Mouse (Mus musculus) hindbrain, embryonic 10.5 days (tissue): ENCODE measurements around the gene Hoxa10. TPM values are rescaled to one million over a fixed set of nuclear protein-coding genes. Genes with fewer than 3 reads are reported as not detected.

Experiments
- DNase-seq: peaks from one replicate; pipeline ENCODE4 v3.0.0-alpha.2; 2017; ENCODE audit warnings: low spot score
- H3K27ac ChIP-seq: fragments of 300-500 bp; sonication (generic); 2 replicates; pipeline ENCODE4 v1.5.1; 2016; ENCODE audit warnings: mild to moderate bottlenecking, moderate library complexity
- H3K27me3 ChIP-seq: fragments of 300-500 bp; sonication (generic); 2 replicates; pipeline ENCODE4 v1.6.1; 2016; ENCODE audit warnings: mild to moderate bottlenecking; ENCODE audit not compliant: poor library complexity, insufficient read depth, severe bottlenecking
- H3K36me3 ChIP-seq: fragments of 300-500 bp; sonication (generic); 2 replicates; pipeline ENCODE4 v1.6.1; 2016; ENCODE audit warnings: mild to moderate bottlenecking, moderate library complexity
- H3K4me1 ChIP-seq: fragments of 300-500 bp; sonication (generic); replicated peaks from 2 replicates; pipeline ENCODE4 v1.6.1; 2016; ENCODE audit warnings: mild to moderate bottlenecking
- H3K4me3 ChIP-seq: fragments of 300-500 bp; sonication (generic); 2 replicates; pipeline ENCODE4 v1.5.1; 2016; ENCODE audit warnings: mild to moderate bottlenecking, moderate library complexity
- H3K9me3 ChIP-seq: fragments of 300-500 bp; sonication (generic); 2 replicates; pipeline ENCODE4 v1.6.1; 2016; ENCODE audit warnings: mild to moderate bottlenecking, moderate library complexity
- WGBS: fragments of 180-500 bp; shearing (Covaris S2); methylation state at CpG from one replicate; pipeline ENCODE4 v1.1.7; 2016; 5-methylcytosine and 5-hydroxymethylcytosine counted together
- polyA plus RNA-seq: library from polyadenylated mRNA; unstranded; fragments of >200 nt; fragmentation: Nextera tagmentation; extraction: Ambion mirVana; gene quantifications from 2 replicates; pipeline ENCODE4 v1.2.1, GENCODE M21; 2016

Gene Hoxa10
- polyA plus RNA-seq, 1 experiment from 2014 or later, result not detected

DNA sequence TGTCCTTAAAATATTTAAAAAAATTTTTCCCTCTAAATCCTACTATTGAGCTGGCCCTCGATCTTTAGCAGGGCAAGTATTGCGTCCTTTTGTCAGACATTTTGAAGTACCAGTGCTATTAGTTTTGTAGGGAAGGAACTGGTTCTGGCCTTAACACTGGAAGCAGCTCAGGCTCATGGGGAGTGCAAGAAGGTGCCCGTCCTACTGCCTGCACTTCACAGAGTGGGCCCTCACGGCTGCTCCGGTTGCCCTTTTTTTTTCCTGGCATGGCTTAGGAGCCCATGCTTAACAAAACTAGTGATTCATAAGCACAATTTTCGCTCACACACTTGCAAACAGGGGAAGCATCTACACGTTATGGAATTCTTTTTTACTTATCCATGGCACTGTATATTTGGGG is 1.7 kb downstream of the Hoxa10 start:
- Histone ChIP-seq H3K27me3 (peaks cover 100% of the 10 kb centered on the region), H3K9me3 (no peaks in the 10 kb centered on the region), H3K4me1 (peaks cover 13% of the 10 kb centered on the region; the same call in 1 of the 2 replicates), H3K4me3 (no peak overlapping the region), H3K36me3 (no peaks in the 10 kb centered on the region), H3K27ac (no peak overlapping the region)
- no peak for DNase-seq
- WGBS, result 3% methylated on average over 7 of the region's 7 CpGs

DNA sequence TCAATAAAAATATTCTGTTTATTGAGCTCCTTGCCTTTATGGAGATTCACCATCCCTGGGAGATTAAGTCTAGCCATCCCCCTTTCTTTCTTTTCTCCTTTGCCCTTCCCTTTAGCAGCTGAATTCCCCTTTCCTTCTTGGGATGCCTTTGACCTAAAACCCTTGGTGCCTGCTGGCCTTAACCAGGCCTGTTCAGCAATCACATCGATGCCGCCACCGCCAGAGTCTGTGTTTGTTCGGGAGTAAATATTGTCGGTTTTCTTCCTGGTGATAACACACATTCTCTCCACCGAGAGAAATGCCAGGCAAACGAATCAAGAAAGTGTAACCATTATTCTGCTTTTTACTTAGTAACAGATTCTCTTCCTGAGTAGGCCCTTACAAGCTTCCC is 2.5 kb downstream of the Hoxa10 start:
- no peak overlapping the region for H3K27ac ChIP-seq
- peaks cover 16% of the 10 kb centered on the region; the same call in 1 of the 2 replicates for H3K4me1 ChIP-seq
- no peaks in the 10 kb centered on the region for H3K36me3 ChIP-seq
- DNase-seq, result no peak
- no peak overlapping the region for H3K4me3 ChIP-seq
- no peaks in the 10 kb centered on the region for H3K9me3 ChIP-seq
- H3K27me3 ChIP-seq, result peaks cover 100% of the 10 kb centered on the region
- WGBS, result 2% methylated on average over 7 of the region's 7 CpGs

DNA sequence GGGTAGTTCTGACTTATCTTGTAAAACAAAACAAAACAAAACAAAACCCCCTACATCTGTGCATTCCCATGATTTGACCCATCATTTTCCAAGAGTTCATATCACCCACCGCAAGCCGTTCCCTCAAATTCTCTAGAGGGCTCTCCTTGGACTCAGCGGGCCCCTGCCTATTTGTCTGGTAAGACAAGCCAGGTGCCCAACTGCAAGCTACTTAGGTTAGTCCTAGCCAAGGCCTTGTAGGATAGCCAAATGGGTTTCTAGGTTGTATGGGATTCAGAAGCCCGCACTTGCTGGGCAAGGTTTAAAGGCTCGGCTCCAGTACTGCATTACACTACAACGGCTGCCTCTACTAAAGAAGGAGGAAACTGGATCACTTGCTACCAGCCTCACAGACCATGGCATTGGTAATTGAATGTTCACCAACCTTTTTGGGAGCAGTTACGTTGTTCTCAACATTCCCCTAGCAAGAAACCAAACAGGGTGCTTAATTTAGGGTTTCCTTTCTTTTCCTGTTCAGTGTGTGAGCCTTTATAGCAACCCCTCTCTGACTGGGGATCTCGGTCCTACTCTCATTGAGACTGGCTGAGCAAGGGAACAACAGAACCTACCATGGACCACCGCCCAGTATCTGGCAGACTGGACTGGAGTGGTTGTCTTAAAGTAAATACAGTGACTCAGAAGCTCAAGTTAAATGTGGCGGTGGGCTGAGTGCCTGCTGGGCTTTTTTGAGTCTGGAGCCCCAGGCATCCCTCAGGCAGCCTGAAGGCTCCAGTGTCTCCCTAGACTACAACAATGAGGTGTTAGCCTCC is 3.1 kb downstream of the Hoxa10 start:
- peaks cover 100% of the 10 kb centered on the region for H3K27me3 ChIP-seq
- no peak overlapping the region for H3K27ac ChIP-seq
- no peak overlapping the region for H3K4me3 ChIP-seq
- 7% methylated on average over 10 of the region's 10 CpGs for WGBS
- no peak for DNase-seq
- H3K4me1 ChIP-seq, result peaks cover 16% of the 10 kb centered on the region; the same call in 1 of the 2 replicates
- H3K9me3 ChIP-seq, result no peaks in the 10 kb centered on the region
- no peaks in the 10 kb centered on the region for H3K36me3 ChIP-seq

DNA sequence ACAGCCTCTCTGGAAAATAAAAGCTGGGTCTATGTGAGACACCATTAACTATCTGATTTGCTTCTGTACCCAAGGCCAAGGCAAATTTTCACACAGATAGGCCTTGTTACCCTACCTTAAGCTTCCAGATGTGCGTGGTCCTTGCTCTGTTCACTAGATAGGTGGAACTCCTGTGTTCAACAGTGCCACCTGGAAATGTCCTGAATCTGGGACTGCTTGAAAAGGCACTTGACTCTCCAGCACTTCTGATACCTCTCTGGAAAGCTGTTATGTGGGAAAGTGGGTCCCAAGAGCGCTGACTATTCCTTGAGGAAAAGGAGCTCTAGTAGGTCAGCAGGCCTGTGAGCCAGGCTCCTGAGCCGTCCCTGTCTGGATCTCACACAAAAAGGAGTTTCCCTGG is 3.8 kb downstream of the Hoxa10 start:
- no peak overlapping the region for H3K27ac ChIP-seq
- H3K9me3 ChIP-seq, result no peaks in the 10 kb centered on the region
- no peaks in the 10 kb centered on the region for H3K36me3 ChIP-seq
- no peak for DNase-seq
- peaks cover 100% of the 10 kb centered on the region for H3K27me3 ChIP-seq
- no peak overlapping the region for H3K4me3 ChIP-seq
- peaks cover 16% of the 10 kb centered on the region; the same call in 1 of the 2 replicates for H3K4me1 ChIP-seq
- WGBS, result 5% methylated on average over 3 of the region's 3 CpGs

DNA sequence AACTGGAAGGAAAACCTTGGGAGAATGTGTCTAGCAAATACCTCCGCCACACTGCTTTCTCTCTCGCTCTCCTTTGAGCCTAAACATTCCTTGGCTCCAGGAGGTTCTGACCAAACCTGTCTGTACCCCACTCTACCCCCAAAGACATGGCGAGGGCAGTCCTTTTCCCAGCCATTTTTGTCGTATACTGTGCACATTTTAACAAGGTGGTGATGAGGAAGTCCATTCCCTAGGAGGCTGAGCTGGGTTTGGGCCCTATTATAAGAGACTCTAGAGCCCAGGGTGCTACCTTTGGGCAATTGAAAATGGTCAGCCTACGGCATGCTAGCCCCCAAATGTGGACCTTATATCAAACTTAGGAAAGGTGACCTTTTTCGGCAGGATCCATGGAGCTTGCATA is 4.8 kb downstream of the Hoxa10 start:
- H3K36me3 ChIP-seq, result no peaks in the 10 kb centered on the region

DNA sequence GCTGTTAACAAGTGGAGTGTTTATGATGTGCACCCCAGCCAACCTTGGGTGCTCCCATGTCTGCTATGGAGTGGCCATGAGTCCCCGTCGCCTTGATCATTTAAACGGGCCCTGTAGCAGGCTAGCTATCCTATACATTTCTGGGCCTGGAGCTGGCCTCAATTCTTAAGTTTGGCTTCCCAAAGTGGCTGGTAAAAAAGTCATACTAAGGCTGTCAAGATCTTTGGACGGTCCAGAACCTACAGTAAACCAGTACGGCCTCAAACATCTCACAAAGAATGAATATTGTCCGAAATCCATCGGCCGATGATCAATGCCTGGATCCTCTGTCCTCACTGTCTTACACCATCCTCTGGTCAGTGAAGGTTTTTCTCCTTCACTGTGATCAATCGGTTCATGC is 5.4 kb downstream of the Hoxa10 start:
- no peak overlapping the region for H3K4me3 ChIP-seq
- peaks cover 100% of the 10 kb centered on the region for H3K27me3 ChIP-seq
- 24% methylated on average over 9 of the region's 9 CpGs for WGBS
- no peaks in the 10 kb centered on the region for H3K9me3 ChIP-seq
- H3K27ac ChIP-seq, result no peak overlapping the region
- peaks cover 15% of the 10 kb centered on the region for H3K4me1 ChIP-seq
- H3K36me3 ChIP-seq, result no peaks in the 10 kb centered on the region
- no peak for DNase-seq

More for the DNA sequence above, 4.8 kb downstream of the Hoxa10 start:
- H3K4me3 ChIP-seq, result no peak overlapping the region
- no peaks in the 10 kb centered on the region for H3K9me3 ChIP-seq
- WGBS, result 26% methylated on average over 6 of the region's 6 CpGs
- DNase-seq, result no peak
- H3K4me1 ChIP-seq, result peaks cover 16% of the 10 kb centered on the region; the same call in 1 of the 2 replicates
- no peak overlapping the region for H3K27ac ChIP-seq
- H3K27me3 ChIP-seq, result peaks cover 100% of the 10 kb centered on the region

DNA sequence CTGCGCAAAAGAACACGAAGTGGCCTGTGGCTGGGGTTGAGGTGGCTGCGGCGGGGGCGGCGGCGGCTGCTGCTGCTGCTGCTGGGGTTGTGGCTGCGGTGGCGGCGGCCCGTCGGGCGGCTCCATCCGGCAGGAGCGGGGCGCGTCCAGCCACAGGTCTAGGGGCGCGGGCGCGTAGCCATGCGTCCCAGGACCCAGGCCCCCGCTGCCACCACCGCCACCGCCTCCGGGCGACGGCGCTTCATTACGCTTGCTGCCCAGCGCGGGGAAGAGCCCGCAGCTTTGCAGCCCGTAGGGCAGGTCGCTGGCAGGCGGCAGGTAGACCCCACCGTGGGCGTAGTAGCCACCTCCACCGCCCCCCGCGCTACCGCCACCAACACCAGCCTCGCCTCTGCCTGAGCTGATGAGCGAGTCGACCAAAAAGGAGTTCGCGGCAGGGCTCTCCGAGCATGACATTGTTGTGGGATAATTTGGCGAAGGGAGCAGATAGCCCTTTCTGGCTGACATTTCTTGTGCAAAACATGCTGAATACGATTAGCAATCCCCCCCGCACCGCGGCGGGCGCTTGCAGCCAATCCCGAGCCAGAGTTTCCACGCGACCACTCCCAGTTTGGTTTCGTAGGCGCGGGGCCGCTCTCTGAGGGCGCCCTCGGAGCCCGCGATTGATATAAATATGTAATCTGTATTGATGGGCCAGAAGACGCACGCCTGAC is 6.1 kb downstream of the Hoxa10 start:
- Histone ChIP-seq H3K27ac (no peak overlapping the region), H3K9me3 (no peaks in the 10 kb centered on the region), H3K4me3 (no peak overlapping the region), H3K27me3 (peaks cover 100% of the 10 kb centered on the region), H3K4me1 (peaks cover 12% of the 10 kb centered on the region), H3K36me3 (no peaks in the 10 kb centered on the region)
- no peak for DNase-seq
- WGBS, result 2% methylated on average over 68 of the region's 68 CpGs

DNA sequence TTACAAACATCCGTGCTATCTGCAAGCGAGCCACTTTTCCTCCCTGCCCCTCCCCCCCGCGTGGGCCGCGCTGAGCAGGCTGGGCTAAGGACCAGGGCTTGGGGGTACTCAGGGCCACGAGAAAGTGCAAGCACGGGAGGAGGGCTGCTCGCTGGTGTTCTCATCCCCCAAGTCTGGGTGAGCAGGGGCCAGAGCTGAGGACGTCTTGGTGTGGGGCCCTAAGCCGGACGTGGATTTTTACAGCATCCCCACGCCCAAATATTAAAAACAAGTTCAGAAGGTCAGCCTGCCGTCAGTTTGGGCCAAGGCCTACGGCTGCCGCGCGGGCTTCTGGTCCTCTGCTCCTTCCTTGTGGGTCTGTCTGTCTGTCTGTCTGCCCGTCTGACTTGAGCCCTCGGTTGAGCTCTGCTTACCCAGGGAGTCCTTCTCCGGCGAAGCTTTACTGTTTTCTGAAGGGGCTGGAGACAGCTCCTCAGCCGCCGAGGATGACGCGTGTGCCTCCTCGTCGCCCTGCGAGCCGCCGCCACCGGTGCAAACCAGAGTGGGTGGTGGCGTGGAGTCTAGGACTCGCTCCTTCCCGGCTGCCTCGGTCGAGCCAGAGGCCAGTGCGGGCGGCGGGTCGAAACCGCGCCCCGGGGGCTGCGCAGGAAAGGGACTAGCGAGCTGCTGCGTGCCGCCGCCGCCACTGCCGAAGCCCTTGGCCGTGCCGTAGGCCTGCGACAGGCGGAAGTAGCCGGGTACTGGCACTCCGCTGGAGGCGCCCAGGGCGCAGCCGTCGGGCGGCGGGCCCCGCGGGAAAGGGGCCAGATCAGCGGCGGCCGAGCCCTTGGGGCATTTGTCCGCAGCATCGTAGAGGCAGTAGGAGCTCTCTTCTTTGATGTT is 6.9 kb downstream of the Hoxa10 start:
- H3K27me3 ChIP-seq, result peaks cover 100% of the 10 kb centered on the region
- H3K4me3 ChIP-seq, result no peak overlapping the region
- WGBS, result 1% methylated on average over 70 of the region's 70 CpGs
- H3K36me3 ChIP-seq, result no peaks in the 10 kb centered on the region
- DNase-seq, result no peak
- no peak overlapping the region for H3K27ac ChIP-seq
- no peaks in the 10 kb centered on the region for H3K9me3 ChIP-seq
- H3K4me1 ChIP-seq, result peaks cover 12% of the 10 kb centered on the region

DNA sequence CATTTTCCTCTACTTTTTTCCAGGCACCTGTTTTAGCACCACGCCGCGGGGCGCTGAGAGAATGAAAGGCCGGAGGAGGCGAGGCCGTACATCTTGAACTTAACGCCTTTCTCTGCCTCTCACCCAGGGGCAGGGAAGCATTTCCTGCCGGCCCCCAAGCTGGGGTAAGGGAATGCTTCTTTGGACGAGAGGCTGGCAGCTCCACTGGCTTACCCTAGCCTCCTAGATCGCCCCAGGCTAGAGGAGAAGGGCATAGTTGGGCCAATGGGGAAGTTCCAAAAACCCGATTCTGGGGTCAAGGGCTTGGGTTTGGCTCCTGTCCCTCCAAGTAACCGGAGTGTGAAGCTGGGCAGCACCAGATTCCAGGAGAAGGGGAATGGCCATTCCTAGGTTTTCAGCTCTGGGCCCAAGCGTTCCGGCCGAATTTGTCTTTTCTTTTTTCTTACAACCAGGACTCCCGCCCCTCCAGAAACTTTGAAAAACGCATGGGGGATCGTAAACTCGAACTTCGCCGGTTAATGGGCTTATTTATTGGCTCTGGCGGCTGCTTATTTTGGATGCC is 7.6 kb downstream of the Hoxa10 start:
- H3K9me3 ChIP-seq, result no peaks in the 10 kb centered on the region
- peaks cover 100% of the 10 kb centered on the region for H3K27me3 ChIP-seq
- WGBS, result 1% methylated on average over 23 of the region's 23 CpGs
- H3K4me1 ChIP-seq, result peaks cover 12% of the 10 kb centered on the region
- DNase-seq, result no peak
- no peaks in the 10 kb centered on the region for H3K36me3 ChIP-seq
- no peak overlapping the region for H3K27ac ChIP-seq
- H3K4me3 ChIP-seq, result no peak overlapping the region

DNA sequence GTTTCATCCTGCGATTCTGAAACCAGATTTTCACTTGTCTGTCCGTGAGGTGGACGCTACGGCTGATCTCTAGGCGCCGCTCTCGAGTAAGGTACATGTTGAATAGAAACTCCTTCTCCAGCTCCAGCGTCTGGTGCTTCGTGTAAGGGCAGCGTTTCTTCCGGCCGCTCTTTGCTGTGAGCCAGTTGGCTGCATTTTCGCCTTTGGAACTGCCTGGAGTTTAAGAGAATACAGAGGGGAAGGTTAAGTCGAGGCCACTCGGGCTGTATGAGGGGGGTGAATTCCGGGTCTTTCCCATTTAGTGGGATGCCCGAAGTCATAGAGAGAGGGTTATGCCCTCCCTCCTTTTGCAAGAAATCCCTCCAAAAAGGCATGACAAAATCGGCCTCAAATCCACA is 8.1 kb downstream of the Hoxa10 start:
- H3K27me3 ChIP-seq, result peaks cover 100% of the 10 kb centered on the region
- no peaks in the 10 kb centered on the region for H3K9me3 ChIP-seq
- no peak for DNase-seq
- WGBS, result under 1% methylated on average over 18 of the region's 18 CpGs
- no peak overlapping the region for H3K4me3 ChIP-seq
- H3K4me1 ChIP-seq, result peaks cover 12% of the 10 kb centered on the region
- no peaks in the 10 kb centered on the region for H3K36me3 ChIP-seq
- H3K27ac ChIP-seq, result no peak overlapping the region

DNA sequence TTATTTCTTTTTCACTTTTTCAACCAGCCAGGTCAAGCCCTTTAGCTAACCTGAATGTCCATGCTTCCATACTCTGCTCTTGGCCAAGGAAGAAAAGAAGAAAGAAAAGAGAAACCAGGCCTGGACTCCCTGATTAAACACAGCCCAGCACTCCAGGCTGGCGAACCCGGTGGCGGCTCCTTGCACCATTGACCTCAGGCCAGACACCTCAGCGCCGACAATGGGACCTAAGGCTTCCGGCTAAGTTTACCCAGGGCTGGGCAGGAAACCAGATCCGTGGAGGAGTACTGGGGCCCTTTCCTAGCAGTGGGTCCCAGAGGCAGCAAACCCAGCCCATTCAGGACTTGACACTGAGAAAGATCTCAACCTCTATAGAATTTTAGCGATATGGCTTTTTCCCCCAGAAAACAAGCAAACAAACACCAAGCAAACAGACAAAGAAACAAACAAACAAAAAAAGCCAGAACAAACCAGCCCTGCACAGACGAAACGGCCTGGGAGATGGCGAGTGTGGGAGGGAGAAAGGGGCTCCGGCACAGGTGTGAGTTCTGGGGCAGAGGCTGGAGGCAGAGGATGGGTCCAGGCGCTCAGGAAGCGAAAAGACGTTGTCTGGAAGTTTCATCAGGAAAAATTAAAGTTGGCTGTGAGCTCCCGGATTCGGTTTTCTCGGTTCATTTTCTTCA is 8.6 kb downstream of the Hoxa10 start:
- Histone ChIP-seq H3K27me3 (peaks cover 100% of the 10 kb centered on the region), H3K4me1 (peaks cover 12% of the 10 kb centered on the region), H3K9me3 (no peaks in the 10 kb centered on the region), H3K27ac (no peak overlapping the region), H3K4me3 (no peak overlapping the region), H3K36me3 (no peaks in the 10 kb centered on the region)
- DNase-seq, result no peak
- 2% methylated on average over 18 of the region's 18 CpGs for WGBS
